Mouse (Mus musculus) midbrain, embryonic 12.5 days (tissue): Measurements from ENCODE around the gene Nsun2. TPM values are rescaled to one million over a fixed set of nuclear protein-coding genes. Genes with fewer than 3 reads are reported as not detected.

Source experiments
- ATAC-seq: fragments of 200-750 bp; cut with Nextera tagmentation; 2 replicates; pipeline ENCODE4 v1.8.0; 2017; ENCODE audit warnings: low read depth, moderate TSS enrichment, moderate library complexity; ENCODE audit not compliant: low FRiP score
- H3K27ac ChIP-seq: fragments of 300-500 bp; sonication (generic); replicated peaks from 2 replicates; pipeline ENCODE4 v1.5.1; 2016; ENCODE audit warnings: mild to moderate bottlenecking
- H3K27me3 ChIP-seq: fragments of 300-500 bp; sonication (generic); 2 replicates; pipeline ENCODE4 v1.6.1; 2016; ENCODE audit warnings: mild to moderate bottlenecking
- H3K36me3 ChIP-seq: fragments of 300-500 bp; sonication (generic); 2 replicates; pipeline ENCODE4 v1.6.1; 2016
- H3K4me1 ChIP-seq: fragments of 300-500 bp; sonication (generic); 2 replicates; pipeline ENCODE4 v1.6.1; 2016
- H3K4me2 ChIP-seq: fragments of 300-500 bp; sonication (generic); replicated peaks from 2 replicates; pipeline ENCODE4 v1.6.1; 2016; ENCODE audit warnings: mild to moderate bottlenecking, moderate library complexity
- H3K4me3 ChIP-seq: fragments of 300-500 bp; sonication (generic); 2 replicates; pipeline ENCODE4 v1.5.1; 2016; ENCODE audit warnings: mild to moderate bottlenecking
- H3K9ac ChIP-seq: fragments of 300-500 bp; sonication (generic); replicated peaks from 2 replicates; pipeline ENCODE4 v1.6.1; 2016; ENCODE audit warnings: mild to moderate bottlenecking, moderate library complexity
- H3K9me3 ChIP-seq: fragments of 300-500 bp; sonication (generic); 2 replicates; pipeline ENCODE4 v1.6.1; 2016; ENCODE audit warnings: mild to moderate bottlenecking
- WGBS: fragments of 180-500 bp; shearing (Covaris S2); methylation state at CpG from one replicate; pipeline ENCODE4 v1.1.7; 2016; 5-methylcytosine and 5-hydroxymethylcytosine counted together
- polyA plus RNA-seq: library from polyadenylated mRNA; unstranded; fragments of >200 nt; fragmentation: Nextera tagmentation; extraction: Ambion mirVana; gene quantifications from 2 replicates; pipeline ENCODE4 v1.2.1, GENCODE M21; 2016

Gene Nsun2
- polyA plus RNA-seq, 1 experiment from 2014 or later = 102 TPM

- Histone ChIP-seq H3K4me3 (no peak overlapping the region), H3K27ac (no peak overlapping the region), H3K9ac (no peak overlapping the region), H3K36me3 (peaks cover 16% of the 10 kb centered on the region), H3K4me1 (no peaks in the 10 kb centered on the region), H3K9me3 (no peaks in the 10 kb centered on the region), H3K4me2 (no peak overlapping the region), H3K27me3 (no peaks in the 10 kb centered on the region)
- ATAC-seq = no peak
- WGBS = 90% methylated on average over 2 of the region's 2 CpGs
Observed at GRCm38 (mm10) chr13:69643937-69644336, 110.4 kb downstream of the Nsun2 start.

- H3K9ac ChIP-seq = no peak overlapping the region
- WGBS = 86% methylated on average over 13 of the region's 13 CpGs
- H3K4me1 ChIP-seq = no peaks in the 10 kb centered on the region
- H3K27ac ChIP-seq = no peak overlapping the region
- H3K4me3 ChIP-seq = no peak overlapping the region
- no peak overlapping the region for H3K4me2 ChIP-seq
- H3K9me3 ChIP-seq = no peaks in the 10 kb centered on the region
- no peak for ATAC-seq
- H3K36me3 ChIP-seq = peaks cover 11% of the 10 kb centered on the region
- H3K27me3 ChIP-seq = no peaks in the 10 kb centered on the region
Observed at GRCm38 (mm10) chr13:69644427-69645166, 111.1 kb downstream of the Nsun2 start.

GRCm38 (mm10) chr13:69645694-69646423 is 112.3 kb downstream of the Nsun2 start:
- H3K4me2 ChIP-seq = no peak overlapping the region
- no peak overlapping the region for H3K4me3 ChIP-seq
- no peak overlapping the region for H3K9ac ChIP-seq
- no peak for ATAC-seq
- no peaks in the 10 kb centered on the region for H3K4me1 ChIP-seq
- 0 out of 2 replicates have a peak, but pooled peaks cover 2% of the 10 kb centered on the region for H3K36me3 ChIP-seq
- no peaks in the 10 kb centered on the region for H3K9me3 ChIP-seq
- 76% methylated on average over 13 of the region's 13 CpGs for WGBS
- H3K27ac ChIP-seq = no peak overlapping the region
- no peaks in the 10 kb centered on the region for H3K27me3 ChIP-seq

GRCm38 (mm10) chr13:69646481-69646880 is 112.9 kb downstream of the Nsun2 start:
- H3K27ac ChIP-seq = no peak overlapping the region
- no peak overlapping the region for H3K4me3 ChIP-seq
- 90% methylated on average over 9 of the region's 9 CpGs for whole genome bisulfite sequencing
- H3K4me1 ChIP-seq = no peaks in the 10 kb centered on the region
- no peak overlapping the region for H3K9ac ChIP-seq
- ATAC-seq = no peak
- no peaks in the 10 kb centered on the region for H3K27me3 ChIP-seq
- H3K36me3 ChIP-seq = no peaks in the 10 kb centered on the region
- no peaks in the 10 kb centered on the region for H3K9me3 ChIP-seq
- H3K4me2 ChIP-seq = no peak overlapping the region

GRCm38 (mm10) chr13:69654508-69654907 is 121.0 kb downstream of the Nsun2 start:
- Histone ChIP-seq H3K4me3 (no peak overlapping the region), H3K4me1 (no peaks in the 10 kb centered on the region), H3K27me3 (no peaks in the 10 kb centered on the region), H3K36me3 (no peaks in the 10 kb centered on the region), H3K27ac (no peak overlapping the region), H3K9ac (no peak overlapping the region), H3K4me2 (no peak overlapping the region), H3K9me3 (no peaks in the 10 kb centered on the region)
- 78% methylated on average over 3 of the region's 3 CpGs for WGBS
- ATAC-seq = no peak

GRCm38 (mm10) chr13:69672121-69672520 is 138.6 kb downstream of the Nsun2 start:
- no peak for ATAC-seq
- H3K9me3 ChIP-seq = no peaks in the 10 kb centered on the region
- H3K4me2 ChIP-seq = no peak overlapping the region
- no peak overlapping the region for H3K4me3 ChIP-seq
- H3K9ac ChIP-seq = no peak overlapping the region
- H3K36me3 ChIP-seq = no peaks in the 10 kb centered on the region
- WGBS = 83% methylated on average over 5 of the region's 5 CpGs
- H3K4me1 ChIP-seq = no peaks in the 10 kb centered on the region
- H3K27me3 ChIP-seq = no peaks in the 10 kb centered on the region
- H3K27ac ChIP-seq = no peak overlapping the region

- WGBS = 91% methylated on average over 10 of the region's 10 CpGs
- Histone ChIP-seq H3K9ac (no peak overlapping the region), H3K4me1 (no peaks in the 10 kb centered on the region), H3K36me3 (no peaks in the 10 kb centered on the region), H3K4me3 (no peak overlapping the region), H3K4me2 (no peak overlapping the region), H3K27ac (no peak overlapping the region), H3K27me3 (no peaks in the 10 kb centered on the region), H3K9me3 (no peaks in the 10 kb centered on the region)
- no peak for ATAC-seq
Observed at GRCm38 (mm10) chr13:69672565-69672964, 139.0 kb downstream of the Nsun2 start.

- Histone ChIP-seq H3K4me3 (no peak overlapping the region), H3K27me3 (no peaks in the 10 kb centered on the region), H3K27ac (no peak overlapping the region), H3K9me3 (no peaks in the 10 kb centered on the region), H3K9ac (no peak overlapping the region), H3K4me2 (no peak overlapping the region), H3K36me3 (no peaks in the 10 kb centered on the region), H3K4me1 (no peaks in the 10 kb centered on the region)
- WGBS = 92% methylated on average over 5 of the region's 5 CpGs
- no peak for ATAC-seq
Observed at GRCm38 (mm10) chr13:69673197-69673920, 139.8 kb downstream of the Nsun2 start.

- Histone ChIP-seq H3K9ac (no peak overlapping the region), H3K27ac (no peak overlapping the region), H3K4me2 (no peak overlapping the region), H3K36me3 (no peaks in the 10 kb centered on the region), H3K9me3 (no peaks in the 10 kb centered on the region), H3K27me3 (no peaks in the 10 kb centered on the region), H3K4me3 (no peak overlapping the region), H3K4me1 (no peaks in the 10 kb centered on the region)
- no peak for ATAC-seq
- 76% methylated on average over 10 of the region's 10 CpGs for WGBS
Observed at GRCm38 (mm10) chr13:69673921-69674618, 140.5 kb downstream of the Nsun2 start.
